Mouse (Mus musculus) lung, adult 2 months (tissue): ENCODE results near the gene Ttll11. TPM values are rescaled to one million over a fixed set of nuclear protein-coding genes. Genes with fewer than 3 reads are reported as not detected.

Experiments used
- DNase-seq: peaks from one replicate; pipeline ENCODE4 v3.0.0; 2022
- H3K4me1 ChIP-seq: fragments of 200-500 bp; 2 replicates; pipeline ENCODE4 v1.6.1; 2011; ENCODE audit warnings: low read length; ENCODE audit not compliant: control insufficient read depth, insufficient read depth
- H3K4me3 ChIP-seq: fragments of 200-500 bp; replicated peaks from 2 replicates; pipeline ENCODE3; 2011; ENCODE audit warnings: low read depth, mild to moderate bottlenecking, control low read depth, low read length; ENCODE audit errors: extremely low read depth
- CTCF ChIP-seq: fragments of 200-500 bp; IDR thresholded peaks from 2 replicates; pipeline ENCODE4 v1.5.1; 2011; ENCODE audit warnings: mild to moderate bottlenecking, low read length, control low read depth; ENCODE audit not compliant: insufficient read depth
- POLR2A ChIP-seq: fragments of 200-500 bp; IDR thresholded peaks from 2 replicates; pipeline ENCODE4 v1.6.1; 2011; ENCODE audit warnings: low read depth, mild to moderate bottlenecking, control low read depth, low read length, borderline replicate concordance; ENCODE audit errors: extremely low read depth
- WGBS: fragments of 180-500 bp; shearing (Covaris S2); methylation state at CpG from one replicate; pipeline ENCODE4 v1.1.7; 2018; 5-methylcytosine and 5-hydroxymethylcytosine counted together
- polyA plus RNA-seq: library from polyadenylated mRNA; depleted of rRNA; stranded (reverse); fragments of >200 nt; gene quantifications from 2 replicates; pipeline ENCODE4 v1.2.3, GENCODE M21; 2012; rRNA removed

Ttll11 gene
- polyA plus RNA-seq, 1 experiment = 1.7 TPM

DNA sequence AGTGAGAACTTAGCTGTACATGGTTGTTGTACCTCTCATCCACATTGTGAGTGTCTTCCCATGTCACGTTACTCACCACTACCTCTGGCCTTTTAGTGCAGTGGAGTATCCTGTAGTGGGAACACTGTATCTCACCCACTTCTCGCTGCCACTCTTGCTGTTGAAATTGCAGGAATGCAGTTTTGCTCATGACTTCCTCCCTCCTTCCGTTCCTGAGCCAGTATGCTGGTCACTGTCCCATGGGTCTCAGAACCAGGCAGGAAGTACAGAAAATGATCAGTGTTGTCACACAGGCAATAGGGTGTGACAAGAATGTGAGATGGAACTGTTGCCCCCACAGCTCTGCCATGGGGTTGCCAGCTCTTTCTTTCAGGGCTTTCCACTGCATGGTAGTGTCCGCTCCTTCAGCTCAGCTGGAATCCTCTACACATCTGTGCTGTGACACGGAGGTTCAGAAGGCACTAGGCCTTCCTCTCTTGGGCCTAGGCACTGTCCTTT is 261.7 kb downstream of the Ttll11 start:
- Histone ChIP-seq H3K4me3 (no peak overlapping the region), H3K4me1 (0 out of 2 replicates have a peak, but pooled peaks cover 3% of the 10 kb centered on the region)
- TF ChIP-seq POLR2A (no peak), CTCF (no peak)
- WGBS = 49% methylated on average over 5 of the region's 5 CpGs
- no peak for DNase-seq

DNA sequence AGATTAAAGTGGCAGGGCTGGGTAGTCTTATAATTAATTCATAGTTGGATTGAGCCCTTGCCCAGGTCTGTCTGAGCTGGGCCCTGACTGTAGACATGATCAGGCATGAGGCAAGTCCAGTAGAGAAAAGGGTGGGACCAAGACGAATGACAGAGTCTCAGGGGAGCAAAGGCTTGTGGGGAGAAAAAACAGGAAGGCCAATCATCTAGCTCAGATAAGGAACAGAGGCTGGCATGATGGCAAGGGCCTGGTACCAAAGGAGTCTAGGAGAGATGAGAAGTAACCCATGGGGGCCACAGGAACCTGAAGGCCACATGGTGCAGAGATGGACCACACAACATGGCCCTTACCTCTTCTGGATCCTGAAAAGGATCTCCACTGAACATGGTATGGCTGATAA is 263.5 kb downstream of the Ttll11 start:
- Histone ChIP-seq H3K4me1 (0 out of 2 replicates have a peak, but pooled peaks cover 3% of the 10 kb centered on the region), H3K4me3 (no peak overlapping the region)
- WGBS = 43% methylated on average over 1 of the region's 1 CpGs
- TF ChIP-seq POLR2A (no peak), CTCF (no peak)
- DNase-seq = no peak

- TF ChIP-seq CTCF (no peak), POLR2A (no peak)
- 78% methylated on average over 3 of the region's 3 CpGs for WGBS
- Histone ChIP-seq H3K4me1 (0 out of 2 replicates have a peak, but pooled peaks cover 3% of the 10 kb centered on the region), H3K4me3 (no peak overlapping the region)
- DNase-seq = no peak
Observed at GRCm38 (mm10) chr2:35715485-35715884, 264.2 kb downstream of the Ttll11 start.

- no peak for DNase-seq
- no peak for TF ChIP-seq POLR2A
- TF ChIP-seq CTCF = no peak
- Histone ChIP-seq H3K4me1 (0 out of 2 replicates have a peak, but pooled peaks cover 3% of the 10 kb centered on the region), H3K4me3 (no peak overlapping the region)
- WGBS = 24% methylated on average over 8 of the region's 8 CpGs
Observed at GRCm38 (mm10) chr2:35714742-35715167, 265.0 kb downstream of the Ttll11 start.

- 77% methylated on average over 7 of the region's 7 CpGs for WGBS
- Histone ChIP-seq H3K4me3 (no peak overlapping the region), H3K4me1 (0 out of 2 replicates have a peak, but pooled peaks cover 3% of the 10 kb centered on the region)
- DNase-seq = no peak
- no peak for TF ChIP-seq CTCF
- TF ChIP-seq POLR2A = no peak
Observed at GRCm38 (mm10) chr2:35713460-35713859, 266.3 kb downstream of the Ttll11 start.

DNA sequence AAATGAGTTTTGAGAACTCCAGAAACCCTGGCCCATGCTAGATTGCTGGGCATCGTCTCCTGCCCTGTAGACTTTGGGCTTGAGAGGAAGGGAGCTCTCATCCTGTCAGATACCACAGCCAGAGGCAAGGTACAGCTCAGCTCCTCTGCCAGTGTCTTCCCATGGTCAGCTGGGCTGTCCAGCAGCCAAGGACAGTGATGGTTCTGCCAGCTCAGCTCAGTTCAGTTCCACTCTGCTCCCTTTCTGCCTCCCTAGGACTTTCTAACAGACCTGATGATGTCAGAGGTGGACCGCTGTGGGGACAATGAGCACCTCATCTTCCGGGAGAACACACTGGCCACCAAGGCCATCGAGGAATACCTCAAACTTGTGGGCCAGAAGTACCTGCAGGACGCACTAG is 267.1 kb downstream of the Ttll11 start:
- TF ChIP-seq CTCF (no peak), POLR2A (no peak)

DNA sequence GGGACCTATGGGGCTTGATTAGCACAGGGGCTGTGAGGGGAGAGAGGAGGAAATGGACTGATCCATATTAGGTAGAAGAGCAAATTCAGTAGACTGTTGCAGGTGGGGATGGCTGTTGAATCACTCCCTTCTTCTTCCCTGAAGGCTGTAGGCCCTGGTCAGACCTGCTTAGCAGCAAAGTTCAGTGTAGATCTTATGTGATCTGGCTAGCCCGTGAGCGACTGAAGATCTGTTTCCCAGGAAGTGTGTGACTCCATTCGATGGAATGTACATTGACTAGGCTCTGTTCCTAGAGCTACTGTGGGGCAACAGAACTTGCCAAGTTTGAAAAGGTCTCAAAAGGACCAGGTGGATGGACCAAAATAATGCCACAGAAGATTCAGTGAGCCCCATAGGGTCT is 276.5 kb downstream of the Ttll11 start:
- 65% methylated on average over 3 of the region's 3 CpGs for WGBS
- no peak overlapping the region for H3K4me3 ChIP-seq
- no peak for DNase-seq
- TF ChIP-seq CTCF (no peak), POLR2A (no peak)
- peaks cover 24% of the 10 kb centered on the region for H3K4me1 ChIP-seq

More for the DNA sequence above, 267.1 kb downstream of the Ttll11 start:
- WGBS = 90% methylated on average over 5 of the region's 5 CpGs
- no peak for DNase-seq
- peaks cover 2% of the 10 kb centered on the region; the same call in 1 of the 2 replicates for H3K4me1 ChIP-seq
- no peak overlapping the region for H3K4me3 ChIP-seq

- 77% methylated on average over 6 of the region's 6 CpGs for WGBS
- TF ChIP-seq CTCF (no peak), POLR2A (no peak)
- H3K4me3 ChIP-seq = no peak overlapping the region
- DNase-seq = no peak
- H3K4me1 ChIP-seq = peaks cover 30% of the 10 kb centered on the region
Observed at GRCm38 (mm10) chr2:35702608-35703007, 277.1 kb downstream of the Ttll11 start.

DNA sequence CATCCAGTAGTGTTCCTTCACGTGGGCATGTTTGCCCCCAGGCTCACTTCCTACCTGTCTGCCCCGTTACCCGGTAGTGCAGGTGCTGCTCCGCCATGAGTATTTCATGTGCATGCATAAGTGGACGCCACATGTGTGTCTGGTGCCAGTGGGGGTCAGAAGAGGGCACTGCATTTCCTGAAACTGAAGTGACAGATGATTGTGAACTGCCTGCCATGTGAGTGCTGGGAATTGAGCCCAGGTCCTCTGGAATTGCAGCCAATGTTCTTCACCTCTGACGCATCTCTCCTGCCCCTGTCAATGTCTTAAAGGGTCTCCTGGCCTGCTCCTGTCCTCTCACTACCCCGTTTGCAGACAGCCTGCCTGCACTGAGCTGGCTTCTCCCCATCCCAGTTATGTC is 277.7 kb downstream of the Ttll11 start:
- H3K4me1 ChIP-seq = peaks cover 31% of the 10 kb centered on the region
- TF ChIP-seq POLR2A (0 out of 2 replicates have a peak, but pooled peaks have one; percentile 7), CTCF (no peak)
- no peak overlapping the region for H3K4me3 ChIP-seq
- 66% methylated on average over 7 of the region's 7 CpGs for WGBS
- DNase-seq = no peak

Other genes with a start within 250 kb of the Ttll11 start
- 52.3 and 56.0 TPM in 2 replicates for gene Ndufa8, start 69.5 kb upstream of the Ttll11 start, polyA plus RNA-seq
- gene Morn5, start 69.5 kb upstream of the Ttll11 start, polyA plus RNA-seq = 3.0 and 4.4 TPM in 2 replicates
- gene Lhx6, start 125.5 kb upstream of the Ttll11 start, polyA plus RNA-seq = 1.8 and 3.6 TPM in 2 replicates
- gene Mrrf, start 156.5 kb upstream of the Ttll11 start, polyA plus RNA-seq = 18.2 and 24.5 TPM in 2 replicates
- 10.6 and 14.5 TPM in 2 replicates for gene Rbm18, start 156.9 kb upstream of the Ttll11 start, polyA plus RNA-seq